Mouse (Mus musculus) yolk sac, embryonic 10.5 days (tissue): ENCODE measurements around the gene Gtf2h4.

Source experiments
- DNase-seq: peaks from one replicate; pipeline ENCODE4 v3.0.0-alpha.2; 2017; ENCODE audit warnings: low spot score

Gene Gtf2h4

GRCm38 (mm10) chr17:35697429-35697758 lies 23.9 kb upstream of the Gtf2h4 start:
- DNase-seq: no peak

DNA sequence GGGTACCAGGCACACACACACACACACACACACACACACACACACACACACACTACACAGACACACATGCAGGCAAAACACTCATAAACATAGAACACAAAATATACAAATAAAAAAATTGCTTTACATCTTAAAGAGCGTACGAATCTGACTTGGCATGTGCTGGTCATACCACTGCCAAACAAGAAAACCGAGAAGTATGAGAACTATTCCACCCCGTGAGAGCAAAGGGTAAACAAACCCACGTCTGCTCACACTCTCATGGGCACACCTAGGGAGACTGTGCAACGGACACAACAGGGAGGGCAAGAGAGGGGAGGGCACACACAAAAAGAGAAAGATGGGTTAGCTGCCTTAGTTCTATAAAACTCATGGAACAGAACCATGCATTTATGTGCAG lies 23.2 kb upstream of the Gtf2h4 start:
- no peak for DNase-seq

DNA sequence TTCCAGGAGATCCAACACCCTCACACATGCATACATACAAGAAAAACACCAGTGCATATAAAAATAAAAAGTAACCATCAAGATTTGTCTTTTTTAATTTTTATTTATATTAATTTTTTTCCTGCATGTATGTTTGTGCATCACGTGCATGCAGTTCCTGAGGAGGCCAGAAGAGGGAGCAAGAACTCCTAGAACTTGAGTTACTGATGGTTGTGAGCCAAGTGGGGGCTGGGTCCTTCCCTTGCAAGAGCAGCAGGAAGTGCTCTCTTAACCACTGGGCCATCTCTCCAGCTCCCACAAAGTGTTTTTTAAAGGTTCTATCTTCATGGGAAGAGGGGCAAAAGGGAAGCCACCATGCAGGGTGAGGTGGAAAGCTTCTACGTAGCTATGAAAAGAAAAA lies 21.8 kb upstream of the Gtf2h4 start:
- DNase-seq: no peak

GRCm38 (mm10) chr17:35693906-35694305 lies 20.4 kb upstream of the Gtf2h4 start:
- DNase-seq: no peak

DNA sequence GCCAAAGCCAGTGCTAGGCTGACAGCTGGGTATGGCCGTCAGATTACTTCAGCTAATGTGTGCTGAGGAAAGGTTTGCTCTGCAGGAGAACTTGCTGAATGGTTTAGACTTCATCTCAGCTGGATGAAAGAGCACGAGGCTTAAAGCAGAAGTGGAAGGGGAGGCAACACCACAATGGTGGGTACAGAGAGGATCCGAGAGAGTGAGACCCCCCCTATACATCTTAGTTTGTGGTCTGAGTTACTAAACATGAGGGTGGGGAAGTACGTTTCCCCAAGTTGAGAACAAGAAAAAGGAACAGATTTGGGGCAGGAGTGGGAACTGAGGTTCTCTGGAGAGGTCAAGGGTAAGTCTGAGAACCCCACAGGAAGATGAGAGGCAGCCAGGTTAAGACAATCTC lies 18.8 kb upstream of the Gtf2h4 start:
- DNase-seq: no peak

DNA sequence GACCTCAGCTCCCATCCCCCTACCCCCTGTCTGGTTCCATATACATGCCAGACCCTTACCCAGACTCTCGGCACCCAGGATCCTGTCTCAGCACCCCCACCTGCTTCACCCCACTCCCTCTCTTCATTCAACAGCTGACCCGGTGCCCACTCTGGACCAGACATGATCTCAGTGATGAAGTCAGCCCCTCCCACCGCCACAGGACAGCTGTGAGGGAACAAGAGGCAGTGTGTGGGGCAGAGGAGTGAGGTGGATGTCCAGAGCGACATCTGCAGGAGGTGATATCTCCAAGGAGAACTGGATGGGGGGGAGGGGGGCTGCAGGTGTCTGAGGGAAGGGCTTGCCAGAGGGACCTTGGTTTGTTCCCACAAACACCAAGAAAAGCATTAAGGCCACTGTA lies 18.3 kb upstream of the Gtf2h4 start:
- no peak for DNase-seq

DNA sequence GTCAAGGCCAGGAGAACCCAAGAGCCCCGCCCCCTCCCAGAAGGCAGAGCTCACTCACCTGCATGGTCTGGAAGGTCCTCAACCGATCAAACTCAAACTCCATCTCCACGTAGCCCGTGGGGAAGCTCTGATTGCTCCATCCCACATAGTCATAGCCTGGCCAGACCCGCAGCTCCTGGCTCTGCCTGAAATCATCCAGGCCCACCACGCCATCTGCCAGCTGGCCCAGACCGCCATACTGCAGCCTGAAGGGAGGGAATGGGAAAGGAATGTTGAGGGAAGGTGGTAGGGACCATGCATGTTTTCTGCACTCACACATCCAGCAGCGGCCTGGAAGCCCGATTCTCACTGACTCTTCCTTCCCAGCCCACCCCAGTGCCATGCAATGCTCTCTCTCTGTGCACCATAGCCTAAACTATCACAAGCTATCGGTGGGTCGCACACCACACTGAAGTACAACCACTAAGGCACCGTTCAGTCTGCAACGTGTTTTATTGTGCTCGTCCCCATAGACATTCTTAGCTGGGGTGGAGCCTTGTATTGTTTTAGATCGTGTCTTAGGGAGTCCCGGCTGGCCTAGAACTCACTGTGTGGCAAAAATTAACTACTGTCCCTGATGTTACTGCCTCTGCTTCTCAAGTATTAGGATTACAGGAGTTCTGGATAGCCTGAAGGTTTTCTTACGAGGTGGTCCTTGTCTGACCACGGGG lies 16.6 kb upstream of the Gtf2h4 start:
- no peak for DNase-seq

DNA sequence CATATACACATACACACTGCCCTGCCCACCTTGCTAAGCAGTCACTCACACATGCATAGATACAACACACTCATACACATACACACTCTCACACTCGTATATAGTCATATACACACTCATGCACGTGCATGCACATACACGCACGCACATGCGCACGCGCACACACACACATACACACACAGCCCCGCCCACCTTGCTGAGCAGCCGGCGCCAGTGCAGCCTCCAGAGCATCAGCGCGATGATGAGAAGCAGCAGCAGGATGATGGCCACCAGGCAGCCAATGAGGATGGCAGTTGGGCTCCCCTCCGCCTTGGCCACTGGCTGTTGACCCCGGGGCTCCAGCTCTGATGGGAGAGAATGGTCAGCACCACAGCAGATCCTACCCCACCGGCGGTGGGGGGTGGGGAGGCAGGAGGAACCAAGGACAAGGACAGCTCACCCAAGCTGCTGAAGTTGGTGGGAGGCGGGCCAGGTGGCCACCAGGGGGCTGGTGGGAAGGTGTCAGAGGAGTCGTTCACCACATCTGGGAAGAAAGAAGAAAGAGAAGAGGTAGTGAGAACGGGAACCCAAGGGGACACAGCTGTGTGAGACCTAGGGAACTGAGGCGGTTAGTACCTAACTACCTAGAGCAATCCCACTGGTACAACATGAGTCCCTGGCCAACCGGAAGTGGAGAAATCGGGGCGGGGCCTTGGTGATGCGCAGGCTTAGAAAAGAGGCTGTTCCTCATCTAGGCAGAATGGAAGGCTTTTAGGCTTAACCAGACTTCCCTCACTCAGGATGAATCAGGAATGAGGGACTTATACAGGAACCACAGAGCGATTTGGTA lies 15.0 kb upstream of the Gtf2h4 start:
- no peak for DNase-seq

DNA sequence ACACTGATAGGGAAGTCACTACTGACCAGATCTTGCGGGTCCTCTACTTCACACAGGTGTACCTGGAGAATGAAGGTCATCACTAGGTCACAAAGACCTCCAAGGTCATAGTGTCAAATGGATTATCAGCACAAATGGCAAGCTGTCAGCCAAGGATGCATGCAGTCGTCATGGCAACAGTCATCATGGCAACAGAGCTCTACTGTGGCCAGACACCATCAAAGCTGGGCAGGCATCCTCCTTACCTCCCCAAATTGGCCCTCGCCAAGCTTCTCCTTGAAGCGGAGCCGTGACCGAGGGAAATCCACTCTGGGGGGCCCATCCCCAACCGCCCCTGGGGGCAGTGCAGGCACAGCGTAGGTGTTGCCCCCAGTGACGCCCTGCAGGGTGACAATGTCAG lies 11.5 kb upstream of the Gtf2h4 start:
- no peak for DNase-seq

DNA sequence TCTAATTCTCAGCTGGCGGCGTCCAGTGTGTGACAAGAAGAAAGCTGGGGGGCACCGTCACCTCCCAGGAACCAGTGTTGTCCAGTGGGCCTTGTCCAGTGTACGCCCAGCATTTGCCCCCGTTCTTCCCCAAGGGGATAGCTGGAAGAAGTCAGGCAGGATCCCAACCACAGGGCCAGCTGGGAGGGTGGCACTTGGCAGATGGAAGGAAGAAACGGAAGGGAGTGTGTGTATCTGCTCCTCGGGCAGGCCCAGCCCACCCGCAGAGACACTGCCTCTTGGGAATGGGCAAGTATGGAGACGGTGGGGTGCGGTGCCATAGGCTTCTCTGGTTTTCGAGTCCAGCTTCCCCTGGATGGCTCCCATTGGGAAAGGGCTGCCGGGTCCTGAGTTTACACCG lies 8.4 kb upstream of the Gtf2h4 start:
- no peak for DNase-seq

DNA sequence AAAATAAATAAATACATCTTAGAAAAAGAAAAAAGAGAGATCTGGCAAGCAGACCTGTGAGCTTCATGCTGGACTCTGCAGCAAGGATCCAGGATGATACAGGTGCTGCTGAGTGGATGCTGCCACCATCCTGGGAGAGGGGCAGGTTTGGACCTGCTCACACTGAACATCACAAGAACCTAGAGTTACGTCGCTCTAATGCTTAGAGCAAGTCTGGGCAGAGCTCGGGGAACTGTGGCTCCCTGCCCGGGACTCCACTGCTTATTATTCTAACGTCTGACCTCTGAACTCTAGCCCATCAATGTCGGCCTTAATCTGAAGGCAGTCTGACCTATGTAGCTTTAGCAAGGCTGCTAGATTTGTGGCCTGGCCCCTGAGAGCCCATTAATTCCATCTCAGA lies 7.1 kb upstream of the Gtf2h4 start:
- DNase-seq: no peak

DNA sequence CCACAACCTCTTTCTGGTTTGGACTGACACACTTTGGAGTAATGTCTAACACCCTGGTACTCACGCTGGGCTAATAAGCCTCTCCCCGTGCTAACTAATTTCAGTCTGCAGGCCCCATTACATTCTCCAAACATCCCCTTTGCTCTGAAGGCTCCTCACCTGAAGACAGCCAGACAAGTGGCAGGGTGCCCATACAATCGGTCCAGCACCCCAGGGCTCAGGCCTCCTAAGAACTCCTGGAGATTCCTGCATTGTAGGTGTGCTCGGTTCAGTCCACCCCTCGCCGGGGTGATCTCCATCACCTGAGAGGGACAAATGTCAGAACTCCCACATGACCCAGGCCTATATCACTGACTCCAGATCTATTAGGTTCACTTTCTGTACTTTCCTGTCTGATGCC lies 1.0 kb downstream of the Gtf2h4 start:
- no peak for DNase-seq

GRCm38 (mm10) chr17:35671846-35672245 lies 1.7 kb downstream of the Gtf2h4 start:
- DNase-seq: no peak

GRCm38 (mm10) chr17:35669731-35670130 lies 3.8 kb downstream of the Gtf2h4 start:
- no peak for DNase-seq

GRCm38 (mm10) chr17:35667334-35668065 lies 6.0 kb downstream of the Gtf2h4 start, which contains the start of gene Vars2:
Gene Vars2 (minus strand): TSS chr17:35667592.
- DNase-seq: peak; percentile 95

DNA sequence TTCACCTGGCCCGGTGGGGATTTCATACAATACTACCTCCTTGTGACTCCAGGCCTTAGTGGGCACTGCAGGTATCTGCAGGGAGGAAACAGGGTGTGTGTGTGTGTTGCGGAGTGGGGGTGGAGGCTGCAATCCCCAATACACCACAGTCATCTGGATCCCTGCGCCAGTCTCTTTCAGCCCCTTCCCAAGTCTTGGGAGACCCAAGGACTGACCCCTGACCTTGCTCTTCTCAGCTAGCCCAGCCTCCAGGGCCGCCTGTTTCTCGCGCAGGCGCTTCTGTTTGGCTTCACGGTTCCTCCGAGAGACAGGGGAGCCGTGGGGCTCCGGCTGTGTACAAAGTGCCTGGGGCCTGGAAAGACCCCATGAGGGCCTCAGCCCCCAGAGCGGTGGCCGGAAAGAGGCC lies 6.7 kb downstream of the Gtf2h4 start:
- no peak for DNase-seq

DNA sequence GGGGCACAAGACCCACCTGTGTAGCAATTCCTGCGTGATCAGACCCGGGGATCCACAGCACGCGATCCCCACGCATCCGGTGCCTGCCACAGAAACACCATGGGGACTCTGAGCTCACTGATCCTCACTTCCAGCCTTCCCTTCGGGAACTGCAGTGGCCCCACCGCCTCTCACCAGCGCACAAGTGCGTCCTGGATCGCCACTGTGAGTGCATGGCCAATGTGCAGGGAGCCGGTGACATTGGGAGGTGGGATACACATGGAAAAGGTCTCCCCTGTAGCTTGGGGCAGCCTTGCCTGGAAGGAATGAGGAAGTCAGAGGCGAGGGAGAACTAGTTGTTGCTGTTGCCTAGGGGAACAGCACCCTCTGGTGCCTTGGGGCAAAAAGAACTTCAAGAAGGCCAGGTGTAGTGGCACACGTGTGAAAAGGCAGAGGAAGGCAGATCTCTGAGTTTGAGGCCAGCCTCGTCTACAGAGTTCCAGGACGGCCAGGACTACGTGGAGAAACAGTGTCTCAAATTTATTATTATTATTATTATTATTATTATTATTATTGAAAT lies 7.5 kb downstream of the Gtf2h4 start:
- DNase-seq: no peak

DNA sequence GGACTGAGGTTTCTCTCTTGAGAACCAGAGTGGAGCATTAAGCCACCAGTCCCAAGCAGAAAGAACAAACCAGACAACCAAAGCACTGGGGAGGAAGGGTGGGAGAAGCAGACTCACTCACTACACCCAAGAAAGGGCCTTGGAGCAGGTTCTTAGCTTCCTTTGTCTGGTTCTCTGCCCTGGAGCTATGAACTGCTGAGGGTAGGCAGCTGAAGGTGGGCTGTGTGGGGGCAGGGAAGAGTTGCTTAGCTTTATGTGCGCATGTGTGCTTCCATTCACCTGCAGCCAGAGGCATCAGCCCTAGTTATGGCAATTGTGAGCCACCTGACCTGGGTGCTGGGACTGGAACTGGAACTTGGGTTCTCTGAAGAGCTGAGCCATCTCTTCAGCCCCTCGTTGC lies 20.5 kb downstream of the Gtf2h4 start:
- no peak for DNase-seq

DNA sequence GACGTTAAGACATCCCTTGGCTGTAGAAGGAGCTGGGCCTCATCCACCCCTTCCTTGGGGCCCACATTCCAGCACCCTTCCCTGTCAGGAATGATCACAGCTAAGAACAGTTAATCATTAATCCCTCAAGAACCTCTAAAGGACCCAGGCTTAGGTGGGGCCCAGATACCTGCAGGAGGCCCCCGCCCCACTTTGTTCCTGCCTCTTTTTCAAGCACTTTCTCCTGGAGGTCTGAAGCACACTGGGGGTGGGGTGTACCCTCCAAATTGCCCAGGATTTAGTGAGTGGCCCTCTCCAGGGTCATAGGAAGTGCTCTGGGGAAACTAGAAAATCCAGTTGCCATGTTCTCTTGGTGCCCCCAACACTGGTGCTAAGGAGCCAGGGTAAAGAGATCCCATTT lies 24.1 kb downstream of the Gtf2h4 start:
- peak; percentile 25 for DNase-seq

DNA sequence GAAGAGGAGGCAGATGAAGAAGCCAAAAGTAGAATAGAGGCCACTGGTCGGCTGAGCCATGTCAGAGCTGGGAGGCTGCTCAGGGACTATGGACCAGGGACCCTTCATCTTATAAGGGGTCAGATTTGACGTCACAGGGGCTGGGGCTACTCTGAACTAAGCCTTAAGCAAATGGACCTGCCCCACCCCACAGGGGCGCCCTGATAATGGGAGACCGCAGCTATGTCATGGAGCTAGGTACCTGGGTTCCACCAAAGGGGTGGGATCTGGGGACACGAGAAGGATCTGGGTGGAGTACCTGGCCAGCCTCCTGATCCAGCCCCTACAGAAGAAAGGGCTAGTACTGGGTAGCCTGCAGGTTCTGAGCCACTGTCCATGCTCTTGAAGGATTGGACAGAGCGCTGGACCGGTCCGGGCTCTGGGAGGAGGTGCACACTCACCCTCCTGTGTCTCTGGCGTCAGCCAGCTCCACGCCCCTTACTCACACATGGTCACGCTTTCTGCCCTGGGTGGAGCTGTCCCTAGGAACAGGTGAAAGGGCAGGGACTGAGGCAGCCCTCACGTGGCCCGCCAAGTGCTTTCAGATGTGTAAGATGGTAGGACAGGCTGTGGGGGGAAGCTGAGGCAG lies 29.8 kb downstream of the Gtf2h4 start, which contains the start of gene Mucl3:
Gene Mucl3, minus strand, starts transcription at position 87 of the 628 bp plus-strand sequence.
- DNase-seq: no peak

- no peak for DNase-seq
Observed at GRCm38 (mm10) chr17:35639352-35639751, 34.2 kb downstream of the Gtf2h4 start.
